Comparison of ENCODE assay signal across 1 mouse cellular context in genomic region chr7:30072146-30073028, GRCm38 (mm10).
TF ChIP-seq lines count a peak whose summit lies in the region.

TSS of gene Zfp82 (minus strand) at chr7:30072900.

TF ChIP-seq in CH12.LX, 34 proteins besides CTCF, POLR2A, EP300 and RAD21 (continued from another document):
- TF ChIP-seq NRF1 (IDR thresholded peaks at IDR 0.05; ENCODE audit: low read depth, low read length) (peak; percentile 100), ELF1 (IDR thresholded peaks at IDR 0.05; ENCODE audit: low read depth, low read length) (peak; percentile 58; the same call in 1 of the 2 replicates), USF1 (IDR thresholded peaks at IDR 0.05; ENCODE audit: low read depth, low read length) (no peak), RCOR1 (conservative IDR thresholded peaks at IDR 0.05; ENCODE audit: low read depth, low read length) (no peak), JUND (conservative IDR thresholded peaks at IDR 0.05; ENCODE audit: low read depth, low read length) (no peak), GABPA (IDR thresholded peaks at IDR 0.05; ENCODE audit: insufficient replicate concordance, low read depth, low read length) (no peak), KAT2A (IDR thresholded peaks at IDR 0.05; ENCODE audit: insufficient replicate concordance, low read length) (no peak), POLR2AphosphoS2 (IDR thresholded peaks at IDR 0.05; ENCODE audit: low read depth, low read length) (peak; percentile 58), ZKSCAN1 (IDR thresholded peaks at IDR 0.05; ENCODE audit: borderline replicate concordance, low read depth, low read length) (no peak), ETS1 (conservative IDR thresholded peaks at IDR 0.05; ENCODE audit: low read depth, low read length) (no peak), MEF2A (IDR thresholded peaks at IDR 0.05; ENCODE audit: borderline replicate concordance, low read depth, low read length) (0 out of 2 replicates have a peak, but pooled peaks have one; percentile 9), SMC3 (IDR thresholded peaks at IDR 0.05; ENCODE audit: low read depth, low read length) (no peak), NELFE (IDR thresholded peaks at IDR 0.05; ENCODE audit: low read depth, low read length) (peak; percentile 94), SIN3A (IDR thresholded peaks at IDR 0.05; ENCODE audit: low read length) (no peak; the same call in 1 of the 2 replicates), MXI1 (IDR thresholded peaks at IDR 0.05; ENCODE audit: low read depth, low read length) (peak; percentile 80), JUN (IDR thresholded peaks at IDR 0.05; ENCODE audit: insufficient read depth, low read depth, low read length) (no peak)
